Mouse (Mus musculus) liver, embryonic 14.5 days (tissue): ENCODE results near the gene Zfp821.

Experiments
- CTCF ChIP-seq: IDR thresholded peaks from 2 replicates; pipeline ENCODE4 v1.5.1; 2016; ENCODE audit warnings: antibody characterized with exemption, low read depth, control low read depth
- EP300 ChIP-seq: IDR thresholded peaks from 2 replicates; pipeline ENCODE4 v1.6.1; 2016; ENCODE audit warnings: antibody characterized with exemption, low read depth

DNA sequence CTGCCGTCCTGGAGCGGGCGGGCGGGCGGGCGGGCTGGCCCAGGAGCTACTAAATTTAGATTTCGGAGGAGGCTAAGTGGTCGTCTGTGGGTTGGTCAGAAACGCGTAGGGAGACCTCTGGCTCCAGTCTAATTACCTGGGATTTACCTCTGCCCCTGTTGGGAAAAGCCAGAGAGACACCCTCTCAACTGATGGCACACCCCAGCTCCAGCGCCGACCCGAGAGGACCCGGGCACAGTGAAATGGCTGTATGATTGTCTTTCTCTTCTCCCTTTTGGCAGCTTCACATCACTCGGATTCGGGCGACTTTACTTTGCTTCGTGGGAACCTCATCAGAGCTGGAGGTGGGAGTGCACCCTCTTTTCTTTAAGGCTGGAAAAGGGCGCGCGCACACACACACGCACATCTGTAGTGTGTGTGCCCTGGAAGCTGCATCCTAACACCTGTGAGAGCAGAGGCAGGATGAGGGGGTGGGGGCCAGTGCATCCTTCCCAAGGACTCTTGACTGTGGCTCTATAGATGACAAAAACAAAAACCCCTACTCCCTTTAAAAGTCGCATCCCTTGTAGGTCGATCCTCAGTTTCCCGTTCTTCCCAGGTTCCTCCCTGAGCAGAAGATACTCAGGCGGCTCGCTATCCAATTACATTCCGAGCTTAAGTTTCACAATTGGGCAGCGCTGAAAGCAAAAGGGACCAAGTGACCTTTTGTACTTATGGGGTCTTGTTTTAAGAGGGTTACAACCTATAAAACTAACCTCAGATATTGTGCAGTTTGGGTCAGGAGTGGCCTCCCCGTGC lies 929 bp downstream of the Zfp821 start:
- peak; percentile 11; the same call in 1 of the 2 replicates for TF ChIP-seq CTCF
- no peak for TF ChIP-seq EP300
